Mouse (Mus musculus): ENCODE results near the gene Ptger3. TPM values are rescaled to one million over a fixed set of nuclear protein-coding genes. Genes with fewer than 3 reads are reported as not detected.

The Ptger3 gene
- total RNA-seq, 2 experiments from 2014 or later: 3.5 to 4.0 TPM

- no peak for DNase-seq (ENCODE audit: low spot score in 2 of 2)
Measured at GRCm38 (mm10) chr3:157581755-157582154, 15.1 kb downstream of the Ptger3 start.

- DNase-seq (ENCODE audit: low spot score in 2 of 2): no peak
Measured at GRCm38 (mm10) chr3:157582626-157583405, 16.1 kb downstream of the Ptger3 start.

GRCm38 (mm10) chr3:157597837-157598379 lies 31.2 kb downstream of the Ptger3 start:
- no peak for DNase-seq (ENCODE audit: low spot score in 2 of 2)

- no peak for DNase-seq (ENCODE audit: low spot score in 2 of 2)
Measured at GRCm38 (mm10) chr3:157604684-157605410, 38.2 kb downstream of the Ptger3 start.

- DNase-seq (ENCODE audit: low spot score in 2 of 2): no peak
Measured at GRCm38 (mm10) chr3:157605411-157605740, 38.7 kb downstream of the Ptger3 start.

GRCm38 (mm10) chr3:157613542-157613941 lies 46.9 kb downstream of the Ptger3 start:
- no peak for DNase-seq (ENCODE audit: low spot score in 2 of 2)

- DNase-seq (ENCODE audit: low spot score in 2 of 2): no peak
Measured at GRCm38 (mm10) chr3:157616949-157617348, 50.3 kb downstream of the Ptger3 start.

- DNase-seq (ENCODE audit: low spot score in 2 of 2): no peak
Measured at GRCm38 (mm10) chr3:157627407-157627806, 60.7 kb downstream of the Ptger3 start.

GRCm38 (mm10) chr3:157630671-157631070 lies 64.0 kb downstream of the Ptger3 start:
- no peak for DNase-seq (ENCODE audit: low spot score in 2 of 2)

GRCm38 (mm10) chr3:157631383-157631782 lies 64.7 kb downstream of the Ptger3 start:
- DNase-seq (ENCODE audit: low spot score in 2 of 2): no peak

GRCm38 (mm10) chr3:157634431-157634830 lies 67.7 kb downstream of the Ptger3 start:
- DNase-seq (ENCODE audit: low spot score in 2 of 2): no peak

- DNase-seq (ENCODE audit: low spot score in 2 of 2): no peak
Measured at GRCm38 (mm10) chr3:157635713-157636112, 69.0 kb downstream of the Ptger3 start.

- DNase-seq (ENCODE audit: low spot score in 2 of 2): no peak
Measured at GRCm38 (mm10) chr3:157636887-157637286, 70.2 kb downstream of the Ptger3 start.

GRCm38 (mm10) chr3:157637341-157637740 lies 70.6 kb downstream of the Ptger3 start:
- DNase-seq (ENCODE audit: low spot score in 2 of 2): no peak

- no peak for DNase-seq (ENCODE audit: low spot score in 2 of 2)
Measured at GRCm38 (mm10) chr3:157641634-157642033, 74.9 kb downstream of the Ptger3 start.

- DNase-seq (ENCODE audit: low spot score in 2 of 2): no peak
Measured at GRCm38 (mm10) chr3:157661622-157662021, 94.9 kb downstream of the Ptger3 start.

GRCm38 (mm10) chr3:157664486-157665041 lies 97.9 kb downstream of the Ptger3 start:
- DNase-seq (ENCODE audit: low spot score in 2 of 2): no peak

- DNase-seq (ENCODE audit: low spot score in 2 of 2): no peak
Measured at GRCm38 (mm10) chr3:157665471-157665870, 98.8 kb downstream of the Ptger3 start.

- no peak for DNase-seq (ENCODE audit: low spot score in 2 of 2)
Measured at GRCm38 (mm10) chr3:157666142-157666541, 99.5 kb downstream of the Ptger3 start.

- DNase-seq (ENCODE audit: low spot score in 2 of 2): no peak
Measured at GRCm38 (mm10) chr3:157686105-157686504, 119.4 kb downstream of the Ptger3 start.

GRCm38 (mm10) chr3:157688419-157689162 lies 121.9 kb downstream of the Ptger3 start:
- DNase-seq (ENCODE audit: low spot score in 2 of 2): no peak
